ENCODE assay signal across 24 mouse cellular contexts in genomic region chr11:89896854-89897253, GRCm38 (mm10).
DNase-seq lines count a peak whose midpoint lies in the region; ATAC-seq lines count a peak whose summit lies in the region.
"Had no signal": no experiment of that assay in that cellular context is flagged by ENCODE, and none has a peak within 500 bp of the region (broad histone marks: within the 10 kb centered on the region; RNA-seq: fewer than 3 reads in every experiment).

No protein-coding gene starts in this region.

- no peak overlapping the region for H3K4me3 ChIP-seq in forebrain, embryonic 16.5 days (replicated peaks; ENCODE audit: low read length)
- H3K4me3 ChIP-seq in forebrain, embryonic 10.5 days = no peak overlapping the region
- no peak overlapping the region for H3K4me3 ChIP-seq in neural tube, embryonic 15.5 days (replicated peaks)
- H3K4me3 ChIP-seq: embryonic facial prominence, embryonic 12.5 days; embryonic facial prominence, embryonic 15.5 days; heart, adult 2 months; heart, embryonic 10.5 days; heart, embryonic 13.5 days; hindbrain, embryonic 12.5 days; hindbrain, embryonic 15.5 days had no signal

- no peak overlapping the region for H3K4me2 ChIP-seq in forebrain, embryonic 16.5 days (ENCODE audit: low read length)
- no peak overlapping the region for H3K4me2 ChIP-seq in neural tube, embryonic 15.5 days
- H3K4me2 ChIP-seq: embryonic facial prominence, embryonic 12.5 days; embryonic facial prominence, embryonic 15.5 days; heart, embryonic 13.5 days; hindbrain, embryonic 12.5 days; hindbrain, embryonic 15.5 days had no signal

- WGBS in forebrain, embryonic 16.5 days = 36% methylated on average over 3 of the region's 3 CpGs
- 73% methylated on average over 3 of the region's 3 CpGs for WGBS in forebrain, embryonic 10.5 days
- 52% methylated on average over 3 of the region's 3 CpGs for WGBS in neural tube, embryonic 15.5 days

- DNase-seq in forebrain, embryonic 10.5 days (ENCODE audit: extremely low spot score, low spot score) = no peak
- no peak for DNase-seq in neural tube, embryonic 10.5 days (ENCODE audit: extremely low spot score, low spot score)
- DNase-seq in brain, embryonic 18.5 days (ENCODE audit: low read depth, low spot score) = peak; percentile 28
- DNase-seq in ovary, postnatal 10 days (ENCODE audit: low spot score) = no peak
- DNase-seq: adrenal gland, adult 8-10 months; adrenal gland, postnatal 25 days; cerebellum, adult 11 months; cerebellum, adult 2 months; cerebellum, adult 9-11 months; cerebellum, postnatal 25 days; gastrocnemius, postnatal 10 days; gastrocnemius, postnatal 36 days; heart, adult 2 months had no signal

- no peak overlapping the region for H3K27ac ChIP-seq in forebrain, embryonic 16.5 days (ENCODE audit: low read length)
- H3K27ac ChIP-seq in forebrain, embryonic 10.5 days = no peak overlapping the region
- 0 out of 2 replicates have a peak overlapping the region, but pooled peaks have one; percentile 13 for H3K27ac ChIP-seq in neural tube, embryonic 15.5 days (replicated peaks)
- H3K27ac ChIP-seq: embryonic facial prominence, embryonic 12.5 days; embryonic facial prominence, embryonic 15.5 days; heart, adult 2 months; heart, embryonic 10.5 days; heart, embryonic 13.5 days; hindbrain, embryonic 12.5 days; hindbrain, embryonic 15.5 days had no signal

- H3K9ac ChIP-seq in forebrain, embryonic 16.5 days (replicated peaks; ENCODE audit: low read depth, low read length) = no peak overlapping the region
- H3K9ac ChIP-seq in neural tube, embryonic 15.5 days (replicated peaks) = no peak overlapping the region
- H3K9ac ChIP-seq: embryonic facial prominence, embryonic 12.5 days; embryonic facial prominence, embryonic 15.5 days; heart, embryonic 13.5 days; hindbrain, embryonic 12.5 days; hindbrain, embryonic 15.5 days had no signal

- H3K9me3 ChIP-seq in forebrain, embryonic 16.5 days (ENCODE audit: control insufficient read depth, low read length) = no peaks in the 10 kb centered on the region
- H3K9me3 ChIP-seq in forebrain, embryonic 10.5 days = no peaks in the 10 kb centered on the region
- no peaks in the 10 kb centered on the region for H3K9me3 ChIP-seq in neural tube, embryonic 15.5 days (replicated peaks)
- H3K9me3 ChIP-seq: embryonic facial prominence, embryonic 12.5 days; embryonic facial prominence, embryonic 15.5 days; heart, embryonic 10.5 days; heart, embryonic 13.5 days; hindbrain, embryonic 12.5 days; hindbrain, embryonic 15.5 days had no signal

- H3K4me1 ChIP-seq in forebrain, embryonic 16.5 days (replicated peaks; ENCODE audit: control insufficient read depth, insufficient read depth, low read length) = peaks cover 13% of the 10 kb centered on the region
- peaks cover 18% of the 10 kb centered on the region for H3K4me1 ChIP-seq in forebrain, embryonic 10.5 days
- peaks cover 14% of the 10 kb centered on the region for H3K4me1 ChIP-seq in neural tube, embryonic 15.5 days
- H3K4me1 ChIP-seq: embryonic facial prominence, embryonic 12.5 days; embryonic facial prominence, embryonic 15.5 days; heart, embryonic 10.5 days; heart, embryonic 13.5 days had no signal

- ATAC-seq in forebrain, embryonic 16.5 days = peak; percentile 71
- ATAC-seq in neural tube, embryonic 15.5 days (ENCODE audit: low FRiP score) = no peak
- ATAC-seq: activated CD4-positive, CD25-positive, alpha-beta regulatory T cell, adult 4 months; CD4-positive, CD25-positive, alpha-beta regulatory T cell, adult 4 months; intestine, postnatal 0 days had no signal

- H3K27me3 ChIP-seq in forebrain, embryonic 16.5 days (replicated peaks; ENCODE audit: control insufficient read depth, insufficient read depth, low read length) = no peaks in the 10 kb centered on the region
- no peaks in the 10 kb centered on the region for H3K27me3 ChIP-seq in forebrain, embryonic 10.5 days (ENCODE audit: poor library complexity, severe bottlenecking)
- no peaks in the 10 kb centered on the region for H3K27me3 ChIP-seq in neural tube, embryonic 15.5 days (replicated peaks)
- H3K27me3 ChIP-seq: embryonic facial prominence, embryonic 12.5 days; embryonic facial prominence, embryonic 15.5 days; heart, embryonic 13.5 days; hindbrain, embryonic 12.5 days; hindbrain, embryonic 15.5 days had no signal

- H3K36me3 ChIP-seq in forebrain, embryonic 16.5 days (ENCODE audit: control insufficient read depth, insufficient read depth) = no peaks in the 10 kb centered on the region
- H3K36me3 ChIP-seq in forebrain, embryonic 10.5 days (replicated peaks) = no peaks in the 10 kb centered on the region
- no peaks in the 10 kb centered on the region for H3K36me3 ChIP-seq in neural tube, embryonic 15.5 days
- H3K36me3 ChIP-seq: embryonic facial prominence, embryonic 12.5 days; embryonic facial prominence, embryonic 15.5 days; heart, embryonic 10.5 days; heart, embryonic 13.5 days; hindbrain, embryonic 12.5 days; hindbrain, embryonic 15.5 days had no signal
